Mouse (Mus musculus) skeletal muscle tissue, postnatal 0 days (tissue): Measurements from ENCODE around the gene Hist4h4. TPM values are rescaled to one million over a fixed set of nuclear protein-coding genes. Genes with fewer than 3 reads are reported as not detected.

Experiments
- microRNA-seq, 2 experiments: library from miRNA; unstranded; fragments of <30 nt; microRNA quantifications; one replicate each; pipeline ENCODE4; 2016
- polyA plus RNA-seq: library from polyadenylated mRNA; unstranded; fragments of >200 nt; fragmentation: Nextera tagmentation; extraction: Ambion mirVana; gene quantifications from 2 replicates; pipeline ENCODE4 v1.2.1, GENCODE M21; 2015

The Hist4h4 gene
- 0.26 and 0.28 TPM in 2 replicates for polyA plus RNA-seq

DNA sequence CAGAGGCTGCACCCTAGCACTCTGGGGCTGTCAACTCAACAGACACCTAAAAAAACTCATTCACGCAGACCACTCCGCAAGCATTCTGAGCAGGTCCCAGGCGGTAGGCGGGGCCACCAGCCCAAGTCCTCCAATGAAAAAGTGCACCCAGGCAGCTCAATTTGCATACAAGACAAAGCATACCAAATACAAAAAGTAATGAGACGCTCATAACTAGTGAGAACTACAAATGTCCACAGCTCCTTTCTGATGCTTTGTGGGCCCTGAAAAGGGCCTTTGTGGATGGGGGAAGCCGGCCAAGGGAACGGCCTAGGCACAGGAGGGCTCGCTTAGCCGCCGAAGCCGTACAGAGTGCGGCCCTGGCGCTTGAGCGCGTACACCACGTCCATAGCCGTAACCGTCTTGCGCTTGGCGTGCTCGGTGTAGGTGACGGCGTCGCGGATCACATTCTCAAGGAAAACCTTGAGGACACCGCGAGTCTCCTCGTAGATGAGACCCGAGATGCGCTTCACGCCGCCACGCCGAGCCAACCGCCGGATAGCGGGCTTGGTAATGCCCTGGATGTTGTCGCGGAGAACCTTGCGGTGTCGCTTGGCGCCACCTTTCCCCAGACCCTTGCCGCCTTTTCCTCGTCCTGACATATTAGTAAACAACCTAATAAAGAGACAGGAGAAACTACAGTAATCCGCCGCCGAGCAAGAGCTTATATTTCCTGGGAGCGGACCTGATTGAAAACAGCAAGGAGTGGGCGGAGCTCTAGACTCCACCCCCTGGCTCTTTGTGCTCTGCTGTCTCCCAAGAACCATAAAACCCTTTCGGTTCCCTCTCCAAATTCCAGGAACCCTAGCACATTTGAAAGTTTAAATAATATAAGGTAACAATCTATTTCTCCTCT lies at the start of gene Hist4h4:
Gene Hist4h4 (minus strand): TSS at position 677 of the 895 bp plus-strand sequence.

DNA sequence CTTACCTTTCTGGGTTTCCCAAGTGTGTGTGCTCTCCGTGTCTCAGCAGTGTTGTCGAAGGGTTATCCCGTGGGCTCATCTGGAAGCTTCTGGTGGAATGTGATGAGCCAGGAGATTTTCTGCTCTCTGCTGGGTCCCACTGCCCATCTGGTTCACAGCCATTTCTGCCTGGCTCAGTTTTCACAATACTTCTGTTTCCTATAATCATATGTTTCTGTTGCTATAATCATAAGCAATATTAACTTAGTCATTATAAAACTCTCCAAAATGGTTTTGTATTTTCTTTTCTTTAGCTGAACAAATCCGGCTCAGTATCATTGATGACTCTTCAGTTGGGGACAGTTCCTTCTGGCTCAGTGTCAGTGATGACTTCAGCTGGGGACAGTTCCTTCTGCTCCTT lies 31.1 kb upstream of the Hist4h4 start, which contains the start of gene Smco3:
Gene Smco3 (minus strand): TSS at position 101 of the 400 bp plus-strand sequence.

DNA sequence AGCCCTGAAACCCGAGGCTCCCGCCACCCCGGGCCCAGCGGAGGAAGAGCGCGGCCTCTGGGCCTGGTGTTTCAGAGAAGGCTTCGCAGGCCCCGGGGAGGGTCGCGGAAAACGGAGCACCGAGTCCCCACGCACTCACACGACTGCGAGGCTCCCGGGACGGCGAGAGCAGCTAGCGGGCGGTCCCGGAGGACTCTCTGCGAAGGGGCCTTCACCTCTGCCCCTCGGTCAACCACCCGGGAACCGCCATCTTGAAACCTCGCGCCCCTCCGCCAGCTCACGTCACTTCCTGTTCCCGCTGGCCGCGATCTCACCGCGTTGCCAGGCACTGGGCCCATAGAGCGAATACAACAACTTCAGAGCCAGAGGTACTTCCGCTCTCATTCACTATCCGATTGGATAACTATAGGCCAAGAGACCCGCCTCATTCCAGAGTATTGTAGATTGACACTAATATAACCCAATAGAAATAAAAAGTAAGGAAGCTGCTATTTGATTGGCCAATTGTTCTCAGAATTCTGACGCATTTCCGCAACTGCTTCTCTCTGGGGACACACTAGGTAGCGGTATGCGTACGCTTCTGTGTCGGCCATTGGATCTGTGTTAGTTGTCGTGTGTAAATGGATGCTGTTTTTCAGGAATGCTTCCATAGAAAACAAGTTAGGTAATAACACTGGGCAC lies 23.8 kb upstream of the Hist4h4 start, which contains the start of gene Wbp11:
Gene Wbp11 (minus strand): TSS at position 353 of the 681 bp plus-strand sequence.

DNA sequence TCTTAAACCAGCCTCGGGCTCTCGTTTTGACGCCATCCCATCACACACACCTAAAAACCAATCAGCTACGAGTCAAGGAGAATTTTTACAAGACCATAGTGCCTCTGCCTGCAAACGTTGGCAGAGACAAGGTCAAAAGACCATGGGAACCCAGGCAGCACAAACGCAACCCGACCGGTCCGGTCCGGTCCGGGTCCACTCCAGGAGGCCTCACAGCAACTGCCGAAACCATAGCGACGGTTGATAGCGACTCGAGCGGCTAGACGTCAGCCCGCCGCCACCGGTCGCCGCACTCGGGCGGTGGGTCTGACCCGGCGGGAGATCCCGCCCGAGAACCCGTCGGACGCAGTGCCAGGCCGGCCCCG lies 23.3 kb upstream of the Hist4h4 start, which contains the start of gene BC049715:
Gene BC049715 (plus strand): TSS at position 111 of the 365 bp plus-strand sequence.

DNA sequence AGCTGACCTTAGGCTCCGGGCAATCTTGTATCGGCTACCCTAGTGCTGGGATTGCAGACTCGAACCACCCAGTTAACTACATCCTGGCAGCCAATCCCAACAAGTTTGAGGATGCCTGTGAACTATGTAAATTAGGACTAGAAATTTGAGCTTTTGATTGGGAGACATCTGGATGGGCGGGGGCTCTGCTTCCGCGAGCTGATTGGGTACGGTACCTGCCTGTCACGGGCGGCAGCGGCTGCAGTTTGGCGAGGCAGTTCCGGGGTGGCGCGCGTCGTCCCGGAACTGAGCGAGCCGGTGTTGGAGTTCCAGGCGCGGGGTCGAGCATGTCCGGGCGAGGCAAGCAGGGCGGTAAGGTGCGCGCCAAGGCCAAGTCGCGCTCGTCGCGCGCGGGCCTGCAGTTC lies 3.8 kb upstream of the Hist4h4 start, which contains the start of gene H2afj:
Gene H2afj (plus strand): TSS at position 231 of the 404 bp plus-strand sequence.

DNA sequence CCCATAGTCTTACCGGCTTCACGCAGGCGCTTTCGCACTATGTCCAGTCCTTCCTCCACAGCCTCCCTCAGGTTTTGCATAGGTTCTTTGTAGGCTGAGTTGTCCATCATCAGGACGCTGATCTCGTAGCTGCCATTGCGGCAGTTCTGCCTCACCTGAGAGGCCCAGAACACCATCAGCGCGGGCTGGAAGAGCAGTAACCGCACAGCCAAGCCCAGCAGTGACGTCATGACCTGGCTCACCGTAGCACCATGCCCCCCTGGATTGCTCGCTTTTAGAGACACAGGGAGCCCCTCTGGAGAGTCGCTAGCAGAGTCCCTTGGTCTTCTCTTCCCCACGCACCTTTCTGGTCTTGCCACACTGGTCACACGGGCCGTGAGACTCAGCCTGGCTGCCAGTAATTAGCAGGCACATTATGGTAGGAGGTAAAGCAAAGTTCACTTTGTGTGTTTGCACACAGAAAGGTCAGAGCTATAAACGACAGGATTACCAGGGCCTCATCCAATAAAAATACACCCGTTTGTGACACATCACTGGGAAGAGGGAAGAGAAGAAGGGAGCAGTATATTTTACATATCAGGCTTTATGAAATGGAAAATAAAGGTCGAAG lies 22.7 kb downstream of the Hist4h4 start, which contains the start of gene Gucy2c:
Gene Gucy2c (minus strand): TSS at position 389 of the 610 bp plus-strand sequence.

Small RNAs within 50 kb of the gene (microRNA-seq; reads per million reads assigned to microRNA genes)
- 0 reads per million in 2 experiments for gene Gm44364

Other genes starting within 250 kb of the Hist4h4 start
- gene Plbd1, start 142.5 kb downstream of the Hist4h4 start, polyA plus RNA-seq = 16.5 and 26.2 TPM in 2 replicates
- not detected in 2 replicates for gene Gucy2c, start 22.6 kb downstream of the Hist4h4 start, polyA plus RNA-seq
- gene H2afj, start 3.8 kb upstream of the Hist4h4 start, polyA plus RNA-seq = 38.7 and 55.9 TPM in 2 replicates
- 0.50 and 0.60 TPM in 2 replicates for gene BC049715, start 23.2 kb upstream of the Hist4h4 start, polyA plus RNA-seq
- gene Wbp11, start 23.8 kb upstream of the Hist4h4 start, polyA plus RNA-seq = 53.0 and 56.4 TPM in 2 replicates
- gene Smco3, start 31.0 kb upstream of the Hist4h4 start, polyA plus RNA-seq = 0.96 and 1.1 TPM in 2 replicates
- gene Art4, start 53.3 kb upstream of the Hist4h4 start, polyA plus RNA-seq = 0.30 and 0.36 TPM in 2 replicates
- gene Mgp, start 71.4 kb upstream of the Hist4h4 start, polyA plus RNA-seq = 124 and 127 TPM in 2 replicates
- gene Erp27, start 117.8 kb upstream of the Hist4h4 start, polyA plus RNA-seq = 0.50 and 0.55 TPM in 2 replicates
- not detected in 2 replicates for gene Pde6h, start 119.4 kb upstream of the Hist4h4 start, polyA plus RNA-seq
- 47.1 and 65.8 TPM in 2 replicates for gene Arhgdib, start 137.5 kb upstream of the Hist4h4 start, polyA plus RNA-seq